Mouse (Mus musculus) heart, adult 8-10 months (tissue): Measurements from ENCODE around the gene Amz2. TPM values are rescaled to one million over a fixed set of nuclear protein-coding genes. Genes with fewer than 3 reads are reported as not detected.

Source experiments
- DNase-seq: peaks from one replicate; pipeline ENCODE4 v3.0.0; 2022; ENCODE audit warnings: low spot score
- total RNA-seq, 4 experiments: library from RNA; stranded (reverse); gene quantifications; 2 replicates each; pipeline ENCODE4 v1.2.4; 2022

Amz2 gene
- 10 to 100 TPM; 45.2 to 56.6 (median 54.4) TPM for total RNA-seq

GRCm38 (mm10) chr11:109425392-109426271 lies at the start of gene Amz2:
Amz2 (plus strand) TSS chr11:109425946.
- DNase-seq: peak; percentile 99

- no peak for DNase-seq
Measured at GRCm38 (mm10) chr11:109376484-109377143, 49.1 kb upstream of the Amz2 start.

- no peak for DNase-seq
Measured at GRCm38 (mm10) chr11:109377477-109377876, 48.3 kb upstream of the Amz2 start.

GRCm38 (mm10) chr11:109378051-109378450 lies 47.7 kb upstream of the Amz2 start:
- DNase-seq: no peak

GRCm38 (mm10) chr11:109380662-109381061 lies 45.1 kb upstream of the Amz2 start:
- no peak for DNase-seq

- DNase-seq: no peak
Measured at GRCm38 (mm10) chr11:109385296-109385695, 40.5 kb upstream of the Amz2 start.

- DNase-seq: no peak
Measured at GRCm38 (mm10) chr11:109389046-109389445, 36.7 kb upstream of the Amz2 start.

GRCm38 (mm10) chr11:109391200-109391599 lies 34.5 kb upstream of the Amz2 start:
- DNase-seq: no peak

- no peak for DNase-seq
Measured at GRCm38 (mm10) chr11:109391760-109392159, 34.0 kb upstream of the Amz2 start.

- no peak for DNase-seq
Measured at GRCm38 (mm10) chr11:109392601-109393000, 33.1 kb upstream of the Amz2 start.

GRCm38 (mm10) chr11:109394758-109395157 lies 31.0 kb upstream of the Amz2 start:
- DNase-seq: no peak

GRCm38 (mm10) chr11:109395291-109395690 lies 30.5 kb upstream of the Amz2 start:
- DNase-seq: no peak

GRCm38 (mm10) chr11:109406431-109406830 lies 19.3 kb upstream of the Amz2 start:
- DNase-seq: no peak

- no peak for DNase-seq
Measured at GRCm38 (mm10) chr11:109410197-109410980, 15.4 kb upstream of the Amz2 start.

- DNase-seq: no peak
Measured at GRCm38 (mm10) chr11:109413617-109414016, 12.1 kb upstream of the Amz2 start, which contains the start of gene 9930022D16Rik. 9930022D16Rik (plus strand) TSS chr11:109413917.

GRCm38 (mm10) chr11:109414802-109415201 lies 10.9 kb upstream of the Amz2 start:
- no peak for DNase-seq

GRCm38 (mm10) chr11:109416709-109417420 lies 8.9 kb upstream of the Amz2 start:
- DNase-seq: no peak

- DNase-seq: no peak
Measured at GRCm38 (mm10) chr11:109417472-109418040, 8.2 kb upstream of the Amz2 start.

- DNase-seq: no peak
Measured at GRCm38 (mm10) chr11:109419461-109419860, 6.3 kb upstream of the Amz2 start.

GRCm38 (mm10) chr11:109419961-109420566 lies 5.7 kb upstream of the Amz2 start:
- no peak for DNase-seq

GRCm38 (mm10) chr11:109420567-109420962 lies 5.2 kb upstream of the Amz2 start:
- no peak for DNase-seq
